Mouse (Mus musculus) MEL (cell line): ENCODE results near the gene Gnao1. TPM values are rescaled to one million over a fixed set of nuclear protein-coding genes. Genes with fewer than 3 reads are reported as not detected.

Source experiments
- DNase-seq: peaks from one replicate; pipeline ENCODE4 v3.0.0; 2011; ENCODE audit warnings: low read depth, low spot score
- H3K27ac ChIP-seq: 2 replicates; pipeline ENCODE4 v1.5.1; 2012; ENCODE audit warnings: low read depth, mild to moderate bottlenecking, control low read depth, low read length, moderate library complexity; ENCODE audit not compliant: control insufficient read depth
- H3K27me3 ChIP-seq, 2 experiments: fragments of 150-350 bp in 1 of 2; sonication (generic) in 1 of 2; 2 replicates each; pipeline ENCODE4 v1.6.1; 2012; ENCODE audit warnings: low read length in 2 of 2, mild to moderate bottlenecking in 2 of 2, improper control_type of control experiment in 1 of 2, moderate library complexity in 1 of 2; ENCODE audit not compliant: insufficient read depth in 2 of 2, control insufficient read depth in 1 of 2
- H3K36me3 ChIP-seq, 2 experiments: 2 replicates each; pipeline ENCODE4 v1.6.1; 2012 to 2014; ENCODE audit warnings: low read length in 2 of 2, improper control_type of control experiment in 1 of 2, inconsistent platforms in 1 of 2, mild to moderate bottlenecking in 1 of 2; ENCODE audit not compliant: insufficient read depth in 2 of 2, control insufficient read depth in 1 of 2
- H3K4me1 ChIP-seq, 2 experiments: fragments of 150-350 bp in 1 of 2; sonication (generic) in 1 of 2; 2 replicates each; pipeline ENCODE4 v1.6.1; 2012; ENCODE audit warnings: low read length in 2 of 2, improper control_type of control experiment in 1 of 2, mild to moderate bottlenecking in 1 of 2; ENCODE audit not compliant: insufficient read depth in 2 of 2, control insufficient read depth in 1 of 2
- H3K4me3 ChIP-seq, 2 experiments: fragments of 150-350 bp in 1 of 2; sonication (generic) in 1 of 2; 2 replicates each; pipeline ENCODE4 v1.5.1; 2012; ENCODE audit warnings: low read depth in 2 of 2, low read length in 2 of 2, mild to moderate bottlenecking in 2 of 2, moderate library complexity in 2 of 2, control low read depth in 1 of 2, improper control_type of control experiment in 1 of 2; ENCODE audit not compliant: control insufficient read depth in 1 of 2, insufficient read depth in 1 of 2
- H3K79me2 ChIP-seq: 2 replicates; pipeline ENCODE4 v1.6.1; 2012; ENCODE audit warnings: mild to moderate bottlenecking, low read length, moderate library complexity; ENCODE audit not compliant: control insufficient read depth, poor library complexity, insufficient read depth
- H3K9ac ChIP-seq: 2 replicates; pipeline ENCODE4 v1.6.1; 2012; ENCODE audit warnings: low read depth, mild to moderate bottlenecking, control low read depth, low read length, moderate library complexity; ENCODE audit not compliant: control insufficient read depth, poor library complexity, severe bottlenecking
- H3K9me3 ChIP-seq: fragments of 150-350 bp; sonication (generic); replicated peaks from 2 replicates; pipeline ENCODE4 v1.6.1; 2012; ENCODE audit warnings: mild to moderate bottlenecking, low read length, improper control_type of control experiment, moderate library complexity; ENCODE audit not compliant: insufficient read depth
- CHD1 ChIP-seq: IDR thresholded peaks from 2 replicates; pipeline ENCODE4 v1.6.1; 2012; ENCODE audit warnings: low read depth, mild to moderate bottlenecking, inconsistent platforms, low read length, improper control_type of control experiment
- CTCF ChIP-seq, 3 experiments: IDR thresholded peaks in 2 of 3; conservative IDR thresholded peaks in 1 of 3; 2 replicates each; pipeline ENCODE4 v1.5.1; 2011 to 2012; ENCODE audit warnings: low read length in 3 of 3, low read depth in 2 of 3, mild to moderate bottlenecking in 2 of 3, improper control_type of control experiment in 1 of 3, inconsistent platforms in 1 of 3, mixed read lengths in 1 of 3, moderate library complexity in 1 of 3; ENCODE audit not compliant: control insufficient read depth in 1 of 3, insufficient read depth in 1 of 3, poor library complexity in 1 of 3, severe bottlenecking in 1 of 3
- E2F4 ChIP-seq: IDR thresholded peaks from 2 replicates; pipeline ENCODE4 v1.6.1; 2011; ENCODE audit warnings: low read depth, low read length, improper control_type of control experiment, borderline replicate concordance
- ELF1 ChIP-seq: IDR thresholded peaks from 2 replicates; pipeline ENCODE4 v1.6.1; 2014; ENCODE audit warnings: low read depth, mild to moderate bottlenecking, inconsistent platforms, low read length, improper control_type of control experiment, moderate library complexity
- ETS1 ChIP-seq: IDR thresholded peaks from 2 replicates; pipeline ENCODE4 v1.6.1; 2012; ENCODE audit warnings: low read depth, mild to moderate bottlenecking, inconsistent platforms, low read length, improper control_type of control experiment, moderate library complexity
- GABPA ChIP-seq: IDR thresholded peaks from 2 replicates; pipeline ENCODE4 v1.6.1; 2012; ENCODE audit warnings: low read depth, mild to moderate bottlenecking, inconsistent platforms, low read length, improper control_type of control experiment, moderate library complexity
- JUND ChIP-seq: IDR thresholded peaks from 2 replicates; pipeline ENCODE4 v1.6.1; 2011; ENCODE audit warnings: low read depth, mild to moderate bottlenecking, improper control_type of control experiment, low read length
- MAZ ChIP-seq: IDR thresholded peaks from 2 replicates; pipeline ENCODE4 v1.6.1; 2012; ENCODE audit warnings: low read depth, mild to moderate bottlenecking, inconsistent platforms, low read length, improper control_type of control experiment
- MEF2A ChIP-seq: IDR thresholded peaks from 2 replicates; pipeline ENCODE4 v1.6.1; 2014; ENCODE audit warnings: low read depth, mild to moderate bottlenecking, inconsistent platforms, low read length, improper control_type of control experiment; ENCODE audit not compliant: poor library complexity, insufficient replicate concordance, severe bottlenecking; ENCODE audit errors: extremely low read depth
- NELFE ChIP-seq: IDR thresholded peaks from 2 replicates; pipeline ENCODE4 v1.6.1; 2011; ENCODE audit warnings: low read depth, low read length, improper control_type of control experiment
- NRF1 ChIP-seq: IDR thresholded peaks from 2 replicates; pipeline ENCODE4 v1.6.1; 2014; ENCODE audit warnings: low read depth, mild to moderate bottlenecking, inconsistent platforms, low read length, improper control_type of control experiment, moderate library complexity; ENCODE audit not compliant: poor library complexity, insufficient read depth, severe bottlenecking
- POLR2AphosphoS2 ChIP-seq: IDR thresholded peaks from 2 replicates; pipeline ENCODE4 v1.6.1; 2011; ENCODE audit warnings: low read length, improper control_type of control experiment
- POLR2AphosphoS5 ChIP-seq: IDR thresholded peaks from 2 replicates; pipeline ENCODE4 v1.6.1; 2012; ENCODE audit warnings: low read depth, borderline replicate concordance, mild to moderate bottlenecking, inconsistent platforms, low read length, moderate library complexity, mixed read lengths
- SMC3 ChIP-seq: IDR thresholded peaks from 2 replicates; pipeline ENCODE4 v1.6.1; 2011; ENCODE audit warnings: low read depth, low read length, improper control_type of control experiment
- TAL1 ChIP-seq: IDR thresholded peaks from 2 replicates; pipeline ENCODE4 v1.6.1; 2012; ENCODE audit warnings: mild to moderate bottlenecking, inconsistent platforms, low read length, moderate library complexity, mixed read lengths
- TCF12 ChIP-seq: IDR thresholded peaks from 2 replicates; pipeline ENCODE4 v1.6.1; 2014; ENCODE audit warnings: low read depth, mild to moderate bottlenecking, inconsistent platforms, low read length, improper control_type of control experiment, moderate library complexity
- UBTF ChIP-seq: IDR thresholded peaks from 2 replicates; pipeline ENCODE4 v1.6.1; 2012; ENCODE audit warnings: low read depth, mild to moderate bottlenecking, inconsistent platforms, low read length, improper control_type of control experiment, moderate library complexity, borderline replicate concordance; ENCODE audit not compliant: insufficient read depth
- USF2 ChIP-seq, 2 experiments: IDR thresholded peaks; 2 replicates each; pipeline ENCODE4 v1.6.1; 2011 to 2012; ENCODE audit warnings: improper control_type of control experiment in 2 of 2, low read length in 2 of 2, borderline replicate concordance in 1 of 2, inconsistent platforms in 1 of 2, low read depth in 1 of 2, mild to moderate bottlenecking in 1 of 2; ENCODE audit not compliant: insufficient read depth in 1 of 2
- ZC3H11A ChIP-seq: IDR thresholded peaks from 2 replicates; pipeline ENCODE4 v1.6.1; 2012; ENCODE audit warnings: low read depth, mild to moderate bottlenecking, inconsistent platforms, low read length, improper control_type of control experiment
- ZKSCAN1 ChIP-seq: IDR thresholded peaks from 2 replicates; pipeline ENCODE4 v1.6.1; 2012; ENCODE audit warnings: low read depth, mild to moderate bottlenecking, inconsistent platforms, low read length, improper control_type of control experiment, moderate library complexity
- ZMIZ1 ChIP-seq: IDR thresholded peaks from 2 replicates; pipeline ENCODE4 v1.6.1; 2012; ENCODE audit warnings: low read depth, mild to moderate bottlenecking, inconsistent platforms, low read length, improper control_type of control experiment, moderate library complexity
- polyA plus RNA-seq, 2 experiments: library from polyadenylated mRNA; stranded (reverse) in 1 of 2; unstranded in 1 of 2; fragments of >175 nt in 1 of 2; fragments of >200 nt in 1 of 2; gene quantifications; 2 replicates each; pipeline versions ENCODE4 v1.2.1 to v1.2.4; 2012; ENCODE audit warnings: low replicate concordance in 2 of 2, low read depth in 1 of 2; ENCODE audit not compliant: insufficient read length in 2 of 2, insufficient read depth in 1 of 2, missing spikeins in 1 of 2
- total RNA-seq: library from RNA; depleted of rRNA; stranded (reverse); fragments of 300-350 nt; gene quantifications from 2 replicates; pipeline ENCODE4 v1.2.3, GENCODE M21; 2012

The Gnao1 gene
- total and polyA plus RNA-seq, 3 experiments, result 0.03 TPM; not detected in 2

GRCm38 (mm10) chr8:93933288-93933687 is 123.5 kb downstream of the Gnao1 start:
- Histone ChIP-seq H3K79me2 (no peaks in the 10 kb centered on the region), H3K9ac (no peak overlapping the region), H3K27me3 (no peaks in the 10 kb centered on the region), H3K36me3 (no peaks in the 10 kb centered on the region), H3K4me3 (no peak overlapping the region), H3K27ac (no peak overlapping the region), H3K4me1 (no peaks in the 10 kb centered on the region), H3K9me3 (no peaks in the 10 kb centered on the region)
- TF ChIP-seq NRF1 (no peak), POLR2AphosphoS5 (no peak), JUND (no peak)
- no peak for DNase-seq

GRCm38 (mm10) chr8:93938193-93938592 is 128.4 kb downstream of the Gnao1 start:
- Histone ChIP-seq H3K4me3 (no peak overlapping the region), H3K4me1 (no peaks in the 10 kb centered on the region), H3K79me2 (no peaks in the 10 kb centered on the region), H3K27me3 (no peaks in the 10 kb centered on the region), H3K9me3 (no peaks in the 10 kb centered on the region), H3K9ac (no peak overlapping the region), H3K27ac (no peak overlapping the region), H3K36me3 (no peaks in the 10 kb centered on the region)
- no peak for DNase-seq
- TF ChIP-seq NELFE (no peak), USF2 (IDR thresholded peaks at IDR 0.05; ENCODE audit: borderline replicate concordance in 1 of 2, insufficient read depth in 1 of 2, low read depth in 1 of 2, low read length in 2 of 2) (no peak), POLR2AphosphoS2 (no peak), SMC3 (no peak), CHD1 (no peak), MAZ (no peak), E2F4 (no peak), ETS1 (no peak), UBTF (no peak), ELF1 (no peak), ZKSCAN1 (no peak), MEF2A (no peak), ZMIZ1 (no peak), TCF12 (no peak), TAL1 (no peak), GABPA (no peak), ZC3H11A (no peak), CTCF (IDR thresholded peaks at IDR 0.05 in 2 of 3, conservative IDR thresholded peaks at IDR 0.05 in 1 of 3; ENCODE audit: control insufficient read depth in 1 of 3, insufficient read depth in 1 of 3, low read depth in 2 of 3, low read length in 3 of 3, poor library complexity in 1 of 3, severe bottlenecking in 1 of 3) (no peak)
